Mouse (Mus musculus) forebrain, embryonic 10.5 days (tissue): ENCODE results near the gene Scrn1. TPM values are rescaled to one million over a fixed set of nuclear protein-coding genes. Genes with fewer than 3 reads are reported as not detected.

Experiments
- DNase-seq: peaks from one replicate; pipeline ENCODE4 v3.0.0-alpha.2; 2017; ENCODE audit warnings: low spot score; ENCODE audit errors: extremely low spot score
- H3K27ac ChIP-seq: fragments of 300-500 bp; sonication (generic); 2 replicates; pipeline ENCODE4 v1.5.1; 2016; ENCODE audit warnings: mild to moderate bottlenecking
- H3K27me3 ChIP-seq: fragments of 300-500 bp; sonication (generic); 2 replicates; pipeline ENCODE4 v1.6.1; 2016; ENCODE audit warnings: mild to moderate bottlenecking; ENCODE audit not compliant: poor library complexity, severe bottlenecking
- H3K36me3 ChIP-seq: fragments of 300-500 bp; sonication (generic); replicated peaks from 2 replicates; pipeline ENCODE4 v1.6.1; 2016; ENCODE audit warnings: mild to moderate bottlenecking, moderate library complexity
- H3K4me1 ChIP-seq: fragments of 300-500 bp; sonication (generic); 2 replicates; pipeline ENCODE4 v1.6.1; 2016
- H3K4me3 ChIP-seq: fragments of 300-500 bp; sonication (generic); 2 replicates; pipeline ENCODE4 v1.5.1; 2016; ENCODE audit warnings: mild to moderate bottlenecking, moderate library complexity
- H3K9me3 ChIP-seq: fragments of 300-500 bp; sonication (generic); 2 replicates; pipeline ENCODE4 v1.6.1; 2016; ENCODE audit warnings: mild to moderate bottlenecking, moderate library complexity
- WGBS: fragments of 180-500 bp; shearing (Covaris S2); methylation state at CpG from one replicate; pipeline ENCODE4 v1.1.7; 2016; 5-methylcytosine and 5-hydroxymethylcytosine counted together
- polyA plus RNA-seq: library from polyadenylated mRNA; unstranded; fragments of >200 nt; fragmentation: Nextera tagmentation; extraction: Ambion mirVana; gene quantifications from 2 replicates; pipeline ENCODE4 v1.2.1, GENCODE M21; 2016

Scrn1 gene
- polyA plus RNA-seq, 1 experiment from 2014 or later, result 62.1 TPM

GRCm38 (mm10) chr6:54508256-54508793, 58.0 kb downstream of the Scrn1 start:
- H3K36me3 ChIP-seq, result peaks cover 44% of the 10 kb centered on the region
- 53% methylated on average over 6 of the region's 6 CpGs for WGBS
- peaks cover 31% of the 10 kb centered on the region for H3K4me1 ChIP-seq
- no peaks in the 10 kb centered on the region for H3K9me3 ChIP-seq
- H3K27ac ChIP-seq, result peak overlapping the region; percentile 76
- H3K4me3 ChIP-seq, result no peak overlapping the region
- H3K27me3 ChIP-seq, result 0 out of 2 replicates have a peak, but pooled peaks cover 8% of the 10 kb centered on the region
- DNase-seq, result no peak

DNA sequence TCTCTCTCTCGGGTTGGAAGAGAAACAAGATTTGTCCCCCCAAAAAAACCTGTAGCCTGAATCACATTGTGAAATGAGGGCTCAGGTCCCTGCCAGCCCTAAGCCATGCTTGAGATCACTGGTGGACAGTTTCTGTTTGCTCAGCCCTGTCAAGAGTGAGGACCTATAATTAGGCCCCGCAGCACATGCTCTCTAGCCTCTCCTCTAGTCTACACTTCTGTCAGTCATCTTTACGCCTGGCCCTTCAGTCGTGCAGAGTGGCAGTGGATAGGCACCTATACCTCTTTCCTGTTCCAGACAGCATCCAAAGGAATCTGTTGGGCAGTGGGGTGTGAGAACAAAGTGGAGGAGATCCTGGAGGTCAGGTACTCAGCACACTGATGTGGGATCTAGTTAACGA, 58.5 kb downstream of the Scrn1 start:
- Histone ChIP-seq H3K27me3 (0 out of 2 replicates have a peak, but pooled peaks cover 8% of the 10 kb centered on the region), H3K9me3 (no peaks in the 10 kb centered on the region), H3K27ac (peak overlapping the region; percentile 76), H3K36me3 (peaks cover 41% of the 10 kb centered on the region), H3K4me3 (no peak overlapping the region), H3K4me1 (peaks cover 31% of the 10 kb centered on the region)
- no peak for DNase-seq
- 53% methylated on average over 5 of the region's 5 CpGs for WGBS

- H3K36me3 ChIP-seq, result peaks cover 37% of the 10 kb centered on the region
- H3K9me3 ChIP-seq, result no peaks in the 10 kb centered on the region
Measured at GRCm38 (mm10) chr6:54507002-54507401, 59.3 kb downstream of the Scrn1 start.

GRCm38 (mm10) chr6:54506318-54506717, 60.0 kb downstream of the Scrn1 start:
- H3K27me3 ChIP-seq, result 0 out of 2 replicates have a peak, but pooled peaks cover 8% of the 10 kb centered on the region
- H3K36me3 ChIP-seq, result peaks cover 31% of the 10 kb centered on the region
- no peaks in the 10 kb centered on the region for H3K9me3 ChIP-seq
- no peak for DNase-seq
- H3K4me3 ChIP-seq, result no peak overlapping the region
- peaks cover 31% of the 10 kb centered on the region for H3K4me1 ChIP-seq
- WGBS, result 93% methylated on average over 11 of the region's 11 CpGs
- no peak overlapping the region for H3K27ac ChIP-seq

More at GRCm38 (mm10) chr6:54507002-54507401, 59.3 kb downstream of the Scrn1 start:
- DNase-seq, result peak; percentile 29
- Histone ChIP-seq H3K27me3 (0 out of 2 replicates have a peak, but pooled peaks cover 8% of the 10 kb centered on the region), H3K27ac (no peak overlapping the region), H3K4me1 (peaks cover 31% of the 10 kb centered on the region), H3K4me3 (no peak overlapping the region)
- WGBS, result 40% methylated on average over 8 of the region's 8 CpGs

DNA sequence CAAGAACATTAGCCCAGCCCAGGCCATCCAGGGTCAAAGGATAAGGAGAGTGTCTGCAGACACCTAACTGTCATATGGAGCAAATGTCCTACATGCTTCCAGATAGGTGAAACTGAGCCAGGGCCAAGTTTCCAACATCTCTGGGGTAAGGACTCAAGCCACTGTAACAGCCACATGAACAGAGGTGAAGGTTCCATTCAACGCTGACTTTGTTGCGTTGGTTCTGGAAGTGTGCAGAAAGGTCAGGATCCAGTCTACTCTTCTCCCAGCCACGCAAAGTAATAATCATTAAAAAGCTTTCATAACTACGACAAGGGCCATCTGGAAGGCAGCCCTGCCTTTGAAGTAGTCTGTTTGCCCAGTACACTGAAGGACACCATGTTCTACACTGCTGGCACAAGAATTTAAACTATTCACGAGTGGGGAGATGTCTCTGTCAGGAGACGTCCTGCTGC, 63.6 kb downstream of the Scrn1 start:
- H3K4me1 ChIP-seq, result peaks cover 8% of the 10 kb centered on the region
- DNase-seq, result no peak
- peaks cover 16% of the 10 kb centered on the region for H3K36me3 ChIP-seq
- H3K4me3 ChIP-seq, result no peak overlapping the region
- 91% methylated on average over 6 of the region's 6 CpGs for WGBS
- H3K27me3 ChIP-seq, result 0 out of 2 replicates have a peak, but pooled peaks cover 6% of the 10 kb centered on the region
- H3K27ac ChIP-seq, result no peak overlapping the region
- no peaks in the 10 kb centered on the region for H3K9me3 ChIP-seq

GRCm38 (mm10) chr6:54496214-54496613, 70.1 kb downstream of the Scrn1 start:
- H3K36me3 ChIP-seq, result peaks cover 6% of the 10 kb centered on the region; the same call in 1 of the 2 replicates
- WGBS, result 91% methylated on average over 7 of the region's 7 CpGs
- H3K27me3 ChIP-seq, result no peaks in the 10 kb centered on the region
- H3K27ac ChIP-seq, result no peak overlapping the region
- no peak for DNase-seq
- H3K4me3 ChIP-seq, result no peak overlapping the region
- no peaks in the 10 kb centered on the region for H3K9me3 ChIP-seq
- H3K4me1 ChIP-seq, result peaks cover 22% of the 10 kb centered on the region

GRCm38 (mm10) chr6:54494612-54495398, 71.5 kb downstream of the Scrn1 start:
- Histone ChIP-seq H3K4me3 (no peak overlapping the region), H3K27me3 (no peaks in the 10 kb centered on the region), H3K4me1 (peaks cover 26% of the 10 kb centered on the region), H3K36me3 (no peaks in the 10 kb centered on the region), H3K27ac (peak overlapping the region; percentile 60), H3K9me3 (no peaks in the 10 kb centered on the region)
- 72% methylated on average over 11 of the region's 11 CpGs for WGBS
- DNase-seq, result no peak

DNA sequence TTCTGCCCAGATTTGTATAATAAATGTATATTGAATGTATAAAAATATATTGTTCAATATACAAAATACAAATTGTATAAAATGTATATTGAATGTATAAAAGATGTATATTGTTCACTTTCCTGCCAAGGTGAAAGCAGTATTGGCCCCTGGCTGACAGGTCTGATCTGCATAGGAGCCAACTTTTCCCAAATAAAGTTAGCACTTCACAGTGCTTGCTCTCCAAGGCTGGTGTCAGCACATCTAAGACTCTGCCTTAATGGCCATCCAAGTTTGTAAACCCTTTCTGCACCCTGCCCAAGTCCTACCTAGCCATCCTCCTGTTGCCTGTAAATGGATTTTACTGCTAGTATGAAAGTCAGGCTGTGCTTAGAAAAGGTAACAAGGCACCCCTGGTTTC, 72.2 kb downstream of the Scrn1 start:
- no peaks in the 10 kb centered on the region for H3K27me3 ChIP-seq
- no peaks in the 10 kb centered on the region for H3K9me3 ChIP-seq
- H3K27ac ChIP-seq, result peak overlapping the region; percentile 60; the same call in 1 of the 2 replicates
- no peaks in the 10 kb centered on the region for H3K36me3 ChIP-seq
- no peak overlapping the region for H3K4me3 ChIP-seq
- no peak for DNase-seq
- peaks cover 26% of the 10 kb centered on the region for H3K4me1 ChIP-seq

DNA sequence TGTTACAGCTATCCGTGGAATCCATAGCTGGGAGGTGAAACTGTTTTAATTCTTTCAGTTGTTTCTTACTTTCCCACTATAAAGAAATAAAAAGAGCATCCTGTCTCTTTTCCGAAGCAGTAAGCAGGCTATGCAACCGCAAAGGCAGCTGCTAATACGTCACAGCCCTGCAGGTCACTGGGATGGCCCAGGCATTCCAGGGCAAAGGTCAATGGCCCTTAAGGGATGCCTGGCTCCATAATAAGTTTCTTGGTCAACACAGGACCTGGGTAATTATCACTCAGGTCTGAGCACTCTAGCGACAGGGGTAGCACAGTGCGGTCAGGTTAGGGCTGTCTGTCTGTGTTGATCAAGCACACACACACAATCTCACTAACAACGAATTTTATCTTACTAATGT, 75.2 kb downstream of the Scrn1 start:
- Histone ChIP-seq H3K9me3 (no peaks in the 10 kb centered on the region), H3K27me3 (peaks cover 17% of the 10 kb centered on the region), H3K4me3 (no peak overlapping the region), H3K36me3 (no peaks in the 10 kb centered on the region), H3K27ac (no peak overlapping the region), H3K4me1 (peaks cover 28% of the 10 kb centered on the region)
- no peak for DNase-seq
- 69% methylated on average over 7 of the region's 7 CpGs for WGBS

DNA sequence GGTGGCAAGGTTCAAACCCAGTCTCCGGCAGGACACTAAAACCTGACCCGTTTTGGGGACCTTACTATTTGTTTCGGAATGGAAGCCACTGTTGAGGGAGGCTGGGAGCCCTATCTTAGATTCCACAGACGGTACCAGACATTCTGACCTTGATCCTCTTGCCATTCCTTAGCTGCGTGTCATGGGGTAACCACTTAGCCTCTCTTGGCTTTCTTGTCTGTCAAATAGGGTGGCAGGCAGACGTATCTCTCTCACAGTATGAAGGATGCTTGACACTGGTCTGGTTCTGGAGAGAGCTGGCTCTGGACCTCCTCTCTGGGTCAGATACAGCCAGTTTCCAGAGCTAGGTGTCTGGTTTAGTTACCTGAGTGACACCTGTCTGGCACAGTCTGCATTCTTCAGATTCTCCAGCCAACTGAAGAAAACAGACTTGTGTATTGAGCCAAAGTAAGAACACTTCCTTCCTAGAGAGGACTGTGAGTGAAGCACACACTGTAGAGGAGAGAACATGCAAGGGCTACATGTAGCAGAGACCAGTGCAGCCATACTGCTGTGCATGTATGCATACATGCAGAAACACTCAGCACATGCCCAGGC, 80.2 kb downstream of the Scrn1 start:
- Histone ChIP-seq H3K9me3 (no peaks in the 10 kb centered on the region), H3K4me3 (peak overlapping the region; percentile 59), H3K27me3 (peaks cover 36% of the 10 kb centered on the region), H3K27ac (no peak overlapping the region), H3K4me1 (peaks cover 26% of the 10 kb centered on the region), H3K36me3 (no peaks in the 10 kb centered on the region)
- 39% methylated on average over 6 of the region's 6 CpGs for WGBS
- no peak for DNase-seq

DNA sequence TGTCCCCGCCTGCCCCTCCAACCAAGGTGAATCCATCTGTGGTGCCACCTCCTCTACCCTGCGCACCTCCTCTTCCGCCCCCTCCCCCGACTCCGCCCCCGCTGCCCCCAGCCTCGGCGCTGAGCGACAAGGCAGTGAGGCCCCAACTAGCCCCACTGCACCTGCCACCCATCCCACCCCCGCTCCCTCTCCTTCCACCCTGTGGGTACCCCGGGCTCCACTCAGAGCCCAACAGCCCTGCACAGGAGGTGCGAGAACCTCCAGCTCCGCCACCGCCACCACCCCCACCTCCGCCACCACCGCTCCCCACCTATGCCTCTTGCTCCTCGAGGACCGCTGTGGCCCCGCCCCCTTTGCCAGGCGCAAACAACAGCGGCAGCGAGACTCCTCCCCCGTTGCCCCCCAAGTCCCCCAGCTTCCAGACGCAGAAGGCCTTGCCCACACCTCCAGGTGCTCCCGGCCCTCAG, 80.8 kb downstream of the Scrn1 start:
- H3K27me3 ChIP-seq, result peaks cover 36% of the 10 kb centered on the region
- DNase-seq, result no peak
- H3K9me3 ChIP-seq, result no peaks in the 10 kb centered on the region
- H3K4me1 ChIP-seq, result peaks cover 23% of the 10 kb centered on the region
- peak overlapping the region; percentile 59 for H3K4me3 ChIP-seq
- H3K27ac ChIP-seq, result peak overlapping the region; percentile 80
- 4% methylated on average over 24 of the region's 25 CpGs for WGBS
- no peaks in the 10 kb centered on the region for H3K36me3 ChIP-seq

GRCm38 (mm10) chr6:54485000-54485399, 81.3 kb downstream of the Scrn1 start:
- Histone ChIP-seq H3K4me1 (peaks cover 23% of the 10 kb centered on the region), H3K4me3 (peak overlapping the region; percentile 59), H3K27ac (peak overlapping the region; percentile 80), H3K36me3 (no peaks in the 10 kb centered on the region), H3K27me3 (peaks cover 36% of the 10 kb centered on the region), H3K9me3 (no peaks in the 10 kb centered on the region)
- DNase-seq, result peak; percentile 41
- WGBS, result 13% methylated on average over 12 of the region's 12 CpGs
